Mouse (Mus musculus) CH12.LX (cell line): ENCODE measurements at regions not wholly inside any gene's neighbourhood (a gene's known extent, or its start where the extent isn't known, plus 50 kb on each side); places are given as distances from the start of the nearest gene placed in this dataset.

ENCODE experiments used
- CTCF ChIP-seq, 2 experiments: IDR thresholded peaks in 1 of 2; conservative IDR thresholded peaks in 1 of 2; 2 replicates each; pipeline ENCODE4 v1.5.1; 2011 to 2012; ENCODE audit warnings: low read depth in 2 of 2, low read length in 2 of 2, improper control_type of control experiment in 1 of 2, inconsistent platforms in 1 of 2, mild to moderate bottlenecking in 1 of 2, moderate library complexity in 1 of 2
- E2F4 ChIP-seq: IDR thresholded peaks from 2 replicates; pipeline ENCODE4 v1.6.1; 2011; ENCODE audit warnings: low read depth, low read length, improper control_type of control experiment; ENCODE audit not compliant: insufficient replicate concordance

GRCm38 (mm10) chr6:100338291-100338690, 51.0 kb upstream of the Rybp start:
- TF ChIP-seq E2F4 (no peak), CTCF (conservative IDR thresholded peaks at IDR 0.05 in 1 of 2, IDR thresholded peaks at IDR 0.05 in 1 of 2; ENCODE audit: low read depth in 2 of 2, low read length in 2 of 2) (no peak)
